Mouse (Mus musculus): ENCODE measurements at regions not wholly inside any gene's neighbourhood (a gene's known extent, or its start where the extent isn't known, plus 50 kb on each side); places are given as distances from the start of the nearest gene placed in this dataset.
"Not testable (repeated sequence)": the region's sequence is repeated elsewhere in the genome, so short reads cannot be mapped to it uniquely, and the experiment has no call there.

DNA sequence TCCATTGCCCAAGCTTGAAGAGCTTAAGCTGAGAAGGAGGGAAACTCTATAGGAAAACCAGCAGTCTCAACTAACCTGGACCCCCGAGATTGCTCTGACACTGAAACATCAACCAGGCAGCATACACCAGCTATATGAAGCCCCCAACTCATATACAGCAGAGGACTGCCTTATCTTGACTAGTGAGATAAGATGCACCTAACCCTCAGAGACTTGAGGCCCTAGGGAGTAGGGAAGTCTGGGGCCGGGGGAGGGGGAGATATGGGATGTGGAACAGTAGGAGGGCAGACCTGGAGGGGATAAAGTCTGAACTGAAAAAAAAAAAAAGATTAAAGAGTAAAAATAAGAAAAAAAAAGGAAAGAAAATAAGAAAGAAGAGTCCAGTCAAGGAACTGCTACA, 540.5 kb upstream of the Pkdcc start:
- no peak overlapping the region for H3K4me3 ChIP-seq (ENCODE audit: insufficient read depth in 1 of 2, low read depth in 1 of 2, low read length in 2 of 2, poor library complexity in 1 of 2, severe bottlenecking in 1 of 2)
- no peaks in the 10 kb centered on the region for H3K36me3 ChIP-seq (ENCODE audit: control insufficient read depth, insufficient read depth, low read length, poor library complexity, severe bottlenecking)
- H3K27ac ChIP-seq (ENCODE audit: insufficient read depth, low read depth, low read length, poor library complexity, severe bottlenecking), result no peak overlapping the region
- in situ Hi-C loops (cut with MboI; ENCODE audit: low sequenced_read_pairs in 2 of 2, unreplicated experiment in 2 of 2), result no loop called here
- no peaks in the 10 kb centered on the region for H3K4me1 ChIP-seq (ENCODE audit: control insufficient read depth in 2 of 2, insufficient read depth in 2 of 2, low read length in 2 of 2, poor library complexity in 1 of 2)
- no peaks in the 10 kb centered on the region for H3K9me3 ChIP-seq (ENCODE audit: control insufficient read depth, insufficient read depth, low read depth, low read length)
- no peak for DNase-seq (ENCODE audit: low read depth, low spot score)
- H3K9ac ChIP-seq (ENCODE audit: insufficient read depth, low read depth, low read length, poor library complexity, severe bottlenecking), result no peak overlapping the region
- TF ChIP-seq ZC3H11A (IDR thresholded peaks at IDR 0.05; ENCODE audit: borderline replicate concordance, low read depth, low read length) (no peak), ZNF384 (IDR thresholded peaks at IDR 0.05; ENCODE audit: low read depth, low read length) (no peak), CHD2 (IDR thresholded peaks at IDR 0.05; ENCODE audit: low read depth, low read length) (no peak), MAFK (IDR thresholded peaks at IDR 0.05; ENCODE audit: insufficient read depth, low read depth, low read length) (no peak), HCFC1 (IDR thresholded peaks at IDR 0.05; ENCODE audit: borderline replicate concordance, insufficient read depth, low read length) (no peak)

GRCm38 (mm10) chr17:82666557-82666956, 548.5 kb upstream of the Pkdcc start:
- DNase-seq (ENCODE audit: low read depth, low spot score); H3K4me1 ChIP-seq (ENCODE audit: control insufficient read depth in 2 of 2, insufficient read depth in 2 of 2, low read length in 2 of 2, poor library complexity in 1 of 2); in situ Hi-C loops (cut with MboI; ENCODE audit: low sequenced_read_pairs in 2 of 2, unreplicated experiment in 2 of 2); H3K4me3 ChIP-seq (ENCODE audit: insufficient read depth in 1 of 2, low read depth in 1 of 2, low read length in 2 of 2, poor library complexity in 1 of 2, severe bottlenecking in 1 of 2); H3K27ac ChIP-seq (ENCODE audit: insufficient read depth, low read depth, low read length, poor library complexity, severe bottlenecking); H3K36me3 ChIP-seq (ENCODE audit: control insufficient read depth, insufficient read depth, low read length, poor library complexity, severe bottlenecking); H3K9ac ChIP-seq (ENCODE audit: insufficient read depth, low read depth, low read length, poor library complexity, severe bottlenecking); H3K9me3 ChIP-seq (ENCODE audit: control insufficient read depth, insufficient read depth, low read depth, low read length): not testable (repeated sequence)

GRCm38 (mm10) chr17:82664352-82664751, 550.7 kb upstream of the Pkdcc start:
- Histone ChIP-seq H3K36me3 (ENCODE audit: control insufficient read depth, insufficient read depth, low read length, poor library complexity, severe bottlenecking) (no peaks in the 10 kb centered on the region), H3K27ac (ENCODE audit: insufficient read depth, low read depth, low read length, poor library complexity, severe bottlenecking) (no peak overlapping the region), H3K9ac (ENCODE audit: insufficient read depth, low read depth, low read length, poor library complexity, severe bottlenecking) (no peak overlapping the region), H3K4me3 (ENCODE audit: insufficient read depth in 1 of 2, low read depth in 1 of 2, low read length in 2 of 2, poor library complexity in 1 of 2, severe bottlenecking in 1 of 2) (no peak overlapping the region), H3K4me1 (ENCODE audit: control insufficient read depth in 2 of 2, insufficient read depth in 2 of 2, low read length in 2 of 2, poor library complexity in 1 of 2) (no peaks in the 10 kb centered on the region), H3K9me3 (ENCODE audit: control insufficient read depth, insufficient read depth, low read depth, low read length) (no peaks in the 10 kb centered on the region)
- TF ChIP-seq CHD2 (IDR thresholded peaks at IDR 0.05; ENCODE audit: low read depth, low read length) (no peak), ZNF384 (IDR thresholded peaks at IDR 0.05; ENCODE audit: low read depth, low read length) (no peak), MAFK (IDR thresholded peaks at IDR 0.05; ENCODE audit: insufficient read depth, low read depth, low read length) (peak; percentile 53; the same call in 1 of the 2 replicates)
- in situ Hi-C loops (cut with MboI; ENCODE audit: low sequenced_read_pairs in 2 of 2, unreplicated experiment in 2 of 2), result no loop called here
- DNase-seq (ENCODE audit: low read depth, low spot score), result no peak

DNA sequence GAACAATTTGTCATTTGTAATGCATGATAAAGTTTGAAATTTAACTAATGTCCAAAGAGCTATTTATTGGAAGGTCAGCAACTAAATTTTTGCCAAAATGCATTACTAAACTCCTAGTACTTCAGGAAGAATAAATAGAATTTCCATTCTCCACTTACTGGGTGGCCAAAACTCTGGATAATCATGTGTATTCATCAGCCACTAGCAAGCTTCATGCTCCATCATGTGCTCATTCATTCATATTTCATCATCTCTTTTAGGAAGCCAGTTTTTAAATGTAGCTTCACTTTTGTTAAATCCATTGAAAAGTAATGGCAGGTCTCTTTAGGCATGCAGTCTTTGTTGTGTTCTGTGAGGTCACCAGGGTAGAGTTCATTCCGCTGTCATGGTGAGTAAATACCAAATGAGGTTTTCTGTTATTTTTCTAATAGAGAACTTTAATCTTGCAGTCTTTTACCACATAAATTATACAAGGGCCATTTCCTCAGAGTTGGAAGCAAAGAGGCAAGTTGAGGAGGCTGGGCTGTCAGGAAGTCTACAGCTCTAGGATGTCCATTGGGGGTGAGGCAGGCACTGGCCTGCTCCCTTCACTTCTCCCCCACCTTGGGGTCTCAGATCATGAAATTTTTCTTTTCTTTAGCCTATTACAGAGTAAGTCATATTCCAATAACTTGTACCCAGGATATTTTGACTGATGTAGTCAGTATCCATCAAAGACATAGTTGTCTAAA, 578.5 kb upstream of the Pkdcc start:
- no peak overlapping the region for H3K27ac ChIP-seq (ENCODE audit: insufficient read depth, low read depth, low read length, poor library complexity, severe bottlenecking)
- no peak overlapping the region for H3K4me3 ChIP-seq (ENCODE audit: insufficient read depth in 1 of 2, low read depth in 1 of 2, low read length in 2 of 2, poor library complexity in 1 of 2, severe bottlenecking in 1 of 2)
- DNase-seq (ENCODE audit: low read depth, low spot score), result no peak
- no peak for TF ChIP-seq ZNF384 (IDR thresholded peaks at IDR 0.05; ENCODE audit: low read depth, low read length)
- no peak for TF ChIP-seq MAFK (IDR thresholded peaks at IDR 0.05; ENCODE audit: insufficient read depth, low read depth, low read length)
- no peak for TF ChIP-seq ZC3H11A (IDR thresholded peaks at IDR 0.05; ENCODE audit: borderline replicate concordance, low read depth, low read length)
- TF ChIP-seq CHD2 (IDR thresholded peaks at IDR 0.05; ENCODE audit: low read depth, low read length), result no peak
- no peak for TF ChIP-seq HCFC1 (IDR thresholded peaks at IDR 0.05; ENCODE audit: borderline replicate concordance, insufficient read depth, low read length)
- H3K9ac ChIP-seq (ENCODE audit: insufficient read depth, low read depth, low read length, poor library complexity, severe bottlenecking), result no peak overlapping the region
- H3K36me3 ChIP-seq (ENCODE audit: control insufficient read depth, insufficient read depth, low read length, poor library complexity, severe bottlenecking), result no peaks in the 10 kb centered on the region
- H3K4me1 ChIP-seq (ENCODE audit: control insufficient read depth in 2 of 2, insufficient read depth in 2 of 2, low read length in 2 of 2, poor library complexity in 1 of 2), result no peaks in the 10 kb centered on the region
- in situ Hi-C loops (cut with MboI; ENCODE audit: low sequenced_read_pairs in 2 of 2, unreplicated experiment in 2 of 2), result no loop called here
- no peaks in the 10 kb centered on the region for H3K9me3 ChIP-seq (ENCODE audit: control insufficient read depth, insufficient read depth, low read depth, low read length)

DNA sequence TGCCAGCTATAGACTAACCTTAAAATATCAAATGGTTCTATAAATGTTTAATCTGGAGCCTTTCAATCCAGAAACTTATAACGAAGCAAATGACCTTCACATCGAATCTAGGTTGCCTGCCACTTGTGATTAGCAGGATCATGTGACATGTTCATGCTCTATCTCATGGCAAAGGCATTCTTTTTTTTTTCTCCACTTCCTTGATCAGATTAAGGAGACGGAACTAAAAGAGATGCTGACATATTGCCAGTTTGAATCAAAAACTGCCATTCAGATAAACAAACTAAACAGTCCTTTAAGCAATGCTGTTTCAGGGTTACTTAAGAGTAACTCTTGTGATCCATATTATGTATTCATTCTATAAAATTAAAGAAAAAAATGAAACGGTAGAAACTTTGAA, 579.2 kb upstream of the Pkdcc start:
- Histone ChIP-seq H3K27ac (ENCODE audit: insufficient read depth, low read depth, low read length, poor library complexity, severe bottlenecking) (no peak overlapping the region), H3K36me3 (ENCODE audit: control insufficient read depth, insufficient read depth, low read length, poor library complexity, severe bottlenecking) (no peaks in the 10 kb centered on the region), H3K9me3 (ENCODE audit: control insufficient read depth, insufficient read depth, low read depth, low read length) (no peaks in the 10 kb centered on the region), H3K4me3 (ENCODE audit: insufficient read depth in 1 of 2, low read depth in 1 of 2, low read length in 2 of 2, poor library complexity in 1 of 2, severe bottlenecking in 1 of 2) (no peak overlapping the region), H3K4me1 (ENCODE audit: control insufficient read depth in 2 of 2, insufficient read depth in 2 of 2, low read length in 2 of 2, poor library complexity in 1 of 2) (no peaks in the 10 kb centered on the region), H3K9ac (ENCODE audit: insufficient read depth, low read depth, low read length, poor library complexity, severe bottlenecking) (no peak overlapping the region)
- no peak for DNase-seq (ENCODE audit: low read depth, low spot score)
- in situ Hi-C loops (cut with MboI; ENCODE audit: low sequenced_read_pairs in 2 of 2, unreplicated experiment in 2 of 2), result no loop called here
- TF ChIP-seq ZNF384 (IDR thresholded peaks at IDR 0.05; ENCODE audit: low read depth, low read length) (no peak), MAFK (IDR thresholded peaks at IDR 0.05; ENCODE audit: insufficient read depth, low read depth, low read length) (no peak), CHD2 (IDR thresholded peaks at IDR 0.05; ENCODE audit: low read depth, low read length) (no peak), HCFC1 (IDR thresholded peaks at IDR 0.05; ENCODE audit: borderline replicate concordance, insufficient read depth, low read length) (no peak), ZC3H11A (IDR thresholded peaks at IDR 0.05; ENCODE audit: borderline replicate concordance, low read depth, low read length) (no peak)

Data from ES-E14 (cell line).